Mouse (Mus musculus) B cell, adult 62 days (primary cell): Measurements from ENCODE around the gene Rbm34. TPM values are rescaled to one million over a fixed set of nuclear protein-coding genes. Genes with fewer than 3 reads are reported as not detected.

Experiments used
- total RNA-seq: library from RNA; stranded (reverse); gene quantifications from 4 replicates; pipeline ENCODE4 v1.2.4, GENCODE M21; 2023

The Rbm34 gene
- 21.3 to 24.8 TPM (median 23.0 TPM) in 4 replicates for total RNA-seq

GRCm38 (mm10) chr8:126970579-126971313 lies at the start of gene Rbm34:
Gene Rbm34 (minus strand): TSS chr8:126971071.

GRCm38 (mm10) chr8:126945730-126946163 lies 25.1 kb downstream of the Rbm34 start, which contains the start of gene Tomm20:
Gene Tomm20 (minus strand): TSS chr8:126945844.

Other genes with a start within 250 kb of the Rbm34 start
- gene Tomm20, start 25.2 kb downstream of the Rbm34 start, total RNA-seq, result 107 to 124 TPM (median 116 TPM) in 4 replicates
- gene Pard3, start 92.8 kb upstream of the Rbm34 start, total RNA-seq, result not detected in 4 replicates